Mouse (Mus musculus) midbrain, embryonic 13.5 days (tissue): ENCODE results near the gene Cryab. TPM values are rescaled to one million over a fixed set of nuclear protein-coding genes. Genes with fewer than 3 reads are reported as not detected.

Source experiments
- ATAC-seq: fragments of 200-750 bp; cut with Nextera tagmentation; 2 replicates; pipeline ENCODE4 v1.8.0; 2017; ENCODE audit warnings: mild to moderate bottlenecking, moderate TSS enrichment, moderate library complexity
- H3K27ac ChIP-seq: fragments of 300-500 bp; sonication (generic); 2 replicates; pipeline ENCODE4 v1.5.1; 2015; ENCODE audit warnings: inconsistent platforms, mild to moderate bottlenecking, moderate library complexity
- H3K27me3 ChIP-seq: fragments of 300-500 bp; sonication (generic); 2 replicates; pipeline ENCODE4 v1.6.1; 2015; ENCODE audit warnings: mild to moderate bottlenecking, inconsistent platforms
- H3K36me3 ChIP-seq: fragments of 300-500 bp; sonication (generic); 2 replicates; pipeline ENCODE4 v1.6.1; 2015; ENCODE audit warnings: mild to moderate bottlenecking, inconsistent platforms
- H3K4me1 ChIP-seq: fragments of 300-500 bp; sonication (generic); replicated peaks from 2 replicates; pipeline ENCODE4 v1.6.1; 2015; ENCODE audit warnings: inconsistent platforms
- H3K4me2 ChIP-seq: fragments of 300-500 bp; sonication (generic); replicated peaks from 2 replicates; pipeline ENCODE4 v1.6.1; 2015; ENCODE audit warnings: moderate library complexity, mild to moderate bottlenecking, inconsistent platforms
- H3K4me3 ChIP-seq: fragments of 300-500 bp; sonication (generic); replicated peaks from 2 replicates; pipeline ENCODE4 v1.5.1; 2015; ENCODE audit warnings: mild to moderate bottlenecking, inconsistent platforms
- H3K9ac ChIP-seq: fragments of 300-500 bp; sonication (generic); replicated peaks from 2 replicates; pipeline ENCODE4 v1.6.1; 2015; ENCODE audit warnings: mild to moderate bottlenecking, inconsistent platforms
- H3K9me3 ChIP-seq: fragments of 300-500 bp; sonication (generic); 2 replicates; pipeline ENCODE4 v1.6.1; 2016; ENCODE audit warnings: mild to moderate bottlenecking, inconsistent platforms
- WGBS: fragments of 180-500 bp; shearing (Covaris S2); methylation state at CpG from one replicate; pipeline ENCODE4 v1.1.7; 2015; 5-methylcytosine and 5-hydroxymethylcytosine counted together
- polyA plus RNA-seq: library from polyadenylated mRNA; unstranded; fragments of >200 nt; fragmentation: Nextera tagmentation; extraction: Ambion mirVana; gene quantifications from 2 replicates; pipeline ENCODE4 v1.2.1, GENCODE M21; 2015

Cryab gene
- polyA plus RNA-seq, 1 experiment from 2014 or later: 3.5 TPM

DNA sequence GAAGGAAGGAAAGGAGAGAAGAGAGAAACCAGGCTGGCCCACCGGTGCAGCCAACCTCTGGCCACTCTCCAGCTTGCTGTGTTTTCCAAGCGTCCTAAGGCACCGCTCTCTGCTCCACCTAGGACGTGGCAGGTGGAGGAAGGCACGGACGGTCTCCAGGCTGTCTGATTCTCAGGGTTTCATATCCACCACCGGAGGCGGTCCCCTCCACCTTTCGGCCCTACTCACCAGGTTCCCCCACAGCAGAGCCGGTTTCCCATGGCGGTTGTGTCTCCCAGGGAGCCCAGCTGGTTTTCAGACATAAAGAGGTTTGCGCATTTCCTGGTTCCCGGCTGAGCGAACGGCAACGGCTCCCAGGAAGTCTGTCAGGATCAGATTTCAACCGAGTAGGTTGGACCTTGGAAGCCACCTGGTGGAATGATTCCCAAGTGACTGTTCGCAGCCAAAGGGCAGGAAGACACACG is 4.9 kb upstream of the Cryab start, which contains the start of gene 2310030G06Rik:
2310030G06Rik (minus strand) TSS at position 323 of the 464 bp plus-strand sequence.
- H3K9ac ChIP-seq: peak within 1 kb of the TSS; percentile 30; the same call in 1 of the 2 replicates
- H3K4me2 ChIP-seq: peak within 1 kb of the TSS; percentile 57
- peaks cover 13% of the 10 kb centered on the region; the same call in 1 of the 2 replicates for H3K27me3 ChIP-seq
- H3K4me3 ChIP-seq: peak within 1 kb of the TSS; percentile 37
- H3K36me3 ChIP-seq: no peaks in the 10 kb centered on the region
- no peak within 1 kb of the TSS for H3K27ac ChIP-seq
- WGBS: 2% methylated on average over 19 of the region's 19 CpGs
- no peaks in the 10 kb centered on the region for H3K9me3 ChIP-seq
- no peak for ATAC-seq
- H3K4me1 ChIP-seq: peaks cover 9% of the 10 kb centered on the region; the same call in 1 of the 2 replicates

DNA sequence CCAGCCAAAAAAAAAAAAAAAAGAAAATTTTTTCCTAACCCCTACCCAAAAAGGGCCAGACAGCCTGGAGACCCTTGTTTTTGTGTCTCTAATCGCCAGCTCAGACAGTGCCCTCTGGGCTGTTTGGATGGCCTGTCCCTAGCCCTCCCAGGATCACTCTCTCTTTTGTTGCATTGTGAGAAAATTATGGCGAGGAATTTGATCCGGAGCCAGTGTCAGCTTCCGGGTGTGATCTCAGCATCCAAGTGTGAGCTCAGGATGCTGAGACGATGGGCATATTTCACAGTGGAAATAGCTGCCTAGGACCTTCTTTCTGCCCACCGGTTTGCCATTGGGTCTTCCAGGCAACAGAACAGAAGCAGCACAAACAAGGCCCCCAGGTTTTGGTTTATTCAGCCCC is 419 bp upstream of the Cryab start:
- H3K4me2 ChIP-seq: no peak overlapping the region
- H3K9me3 ChIP-seq: no peaks in the 10 kb centered on the region
- no peak for ATAC-seq
- H3K9ac ChIP-seq: no peak overlapping the region
- no peak overlapping the region for H3K27ac ChIP-seq
- H3K4me1 ChIP-seq: peaks cover 9% of the 10 kb centered on the region; the same call in 1 of the 2 replicates
- peaks cover 13% of the 10 kb centered on the region; the same call in 1 of the 2 replicates for H3K27me3 ChIP-seq
- H3K4me3 ChIP-seq: no peak overlapping the region
- no peaks in the 10 kb centered on the region for H3K36me3 ChIP-seq
- 75% methylated on average over 6 of the region's 6 CpGs for WGBS

DNA sequence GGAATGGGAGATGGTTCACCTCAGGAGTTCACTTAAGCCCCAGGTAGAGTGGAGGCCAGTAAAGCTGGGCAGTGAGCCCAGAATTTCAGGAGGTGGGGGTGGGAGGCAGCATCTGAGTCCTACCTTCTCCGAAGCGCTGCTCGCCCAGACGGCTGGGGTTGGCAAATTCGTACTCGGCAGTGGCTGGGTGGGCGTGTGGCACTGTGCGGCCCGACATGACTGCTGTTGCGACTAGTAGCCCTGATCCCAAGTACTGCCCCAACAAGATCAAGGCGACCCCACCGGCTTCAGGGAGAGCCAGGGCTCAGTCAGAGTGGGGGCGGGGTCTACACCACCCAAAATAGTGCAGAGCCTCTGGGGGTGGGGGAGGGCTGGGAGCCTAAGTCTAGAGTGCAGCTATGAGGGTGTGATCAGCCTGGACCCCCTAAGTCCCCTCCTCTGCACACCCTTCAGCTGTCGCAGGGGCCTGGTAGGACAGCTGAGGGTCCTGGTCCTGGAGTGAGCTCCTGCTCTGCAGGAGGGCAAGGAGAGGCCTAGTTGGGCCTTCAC is 1.0 kb downstream of the Cryab start, which contains the start of gene Hspb2:
Hspb2 (minus strand) TSS at position 301 of the 549 bp plus-strand sequence.
- no peaks in the 10 kb centered on the region for H3K36me3 ChIP-seq
- no peak for ATAC-seq
- H3K4me1 ChIP-seq: no peaks in the 10 kb centered on the region
- no peaks in the 10 kb centered on the region for H3K9me3 ChIP-seq
- no peak within 1 kb of the TSS for H3K4me2 ChIP-seq
- H3K27ac ChIP-seq: no peak within 1 kb of the TSS
- H3K27me3 ChIP-seq: 0 out of 2 replicates have a peak, but pooled peaks cover 4% of the 10 kb centered on the region
- H3K4me3 ChIP-seq: no peak within 1 kb of the TSS
- H3K9ac ChIP-seq: no peak within 1 kb of the TSS
- WGBS: 69% methylated on average over 14 of the region's 14 CpGs

DNA sequence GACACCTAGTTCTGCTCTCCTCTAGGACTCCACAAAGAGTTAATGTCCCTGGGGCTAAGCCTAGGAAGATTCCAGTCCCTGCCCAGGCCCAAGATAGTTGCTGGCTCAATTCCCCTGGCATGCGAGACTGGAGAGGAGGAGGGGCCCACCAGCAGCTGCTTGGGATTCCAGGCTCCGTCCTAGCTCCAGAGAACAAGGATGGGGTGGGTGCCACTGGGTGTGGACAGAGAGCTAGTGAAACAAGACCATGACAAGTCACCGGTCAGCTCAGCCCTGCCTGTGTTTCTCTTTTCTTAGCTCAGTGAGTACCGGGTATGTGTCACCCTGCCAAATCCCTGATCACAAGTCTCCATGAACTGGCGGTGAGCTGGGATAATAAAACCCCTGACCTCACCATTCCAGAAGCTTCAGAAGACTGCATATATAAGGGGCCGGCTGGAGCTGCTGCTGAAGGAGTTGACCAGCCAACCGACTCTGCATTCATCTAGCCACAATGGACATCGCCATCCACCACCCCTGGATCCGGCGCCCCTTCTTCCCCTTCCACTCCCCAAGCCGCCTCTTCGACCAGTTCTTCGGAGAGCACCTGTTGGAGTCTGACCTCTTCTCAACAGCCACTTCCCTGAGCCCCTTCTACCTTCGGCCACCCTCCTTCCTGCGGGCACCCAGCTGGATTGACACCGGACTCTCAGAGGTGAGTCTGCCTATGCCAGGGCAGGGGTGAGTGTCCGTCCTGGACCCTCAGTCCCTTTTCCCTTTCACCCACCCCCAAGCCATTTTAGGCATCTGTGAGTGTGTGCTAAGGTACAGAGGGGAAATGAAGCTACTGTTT is 1.9 kb downstream of the Cryab start:
- Histone ChIP-seq H3K9ac (no peak overlapping the region), H3K27me3 (no peaks in the 10 kb centered on the region)

DNA sequence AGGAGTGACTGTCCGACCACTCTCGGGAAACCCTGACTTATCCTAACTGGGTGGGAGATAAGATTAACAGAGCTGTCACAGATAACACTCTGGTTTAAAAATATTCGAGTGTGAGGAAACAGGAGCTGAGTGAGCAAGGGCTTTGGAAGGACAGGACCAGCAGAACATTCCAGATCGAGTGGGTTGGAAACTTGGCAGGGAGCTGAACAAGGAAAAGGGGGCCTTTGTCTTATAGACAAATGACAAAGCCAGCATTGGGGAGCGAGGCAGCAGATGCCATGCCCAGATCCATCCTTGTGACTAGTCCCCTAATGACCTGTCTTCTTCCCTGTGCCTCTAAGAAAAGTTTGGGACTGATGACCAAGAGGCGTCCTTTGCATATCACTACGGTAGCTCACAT is 2.8 kb downstream of the Cryab start:
- Histone ChIP-seq H3K9me3 (no peaks in the 10 kb centered on the region), H3K4me2 (no peak overlapping the region), H3K4me3 (no peak overlapping the region), H3K27ac (no peak overlapping the region), H3K9ac (no peak overlapping the region), H3K27me3 (no peaks in the 10 kb centered on the region), H3K36me3 (no peaks in the 10 kb centered on the region), H3K4me1 (no peaks in the 10 kb centered on the region)
- 78% methylated on average over 7 of the region's 7 CpGs for WGBS
- ATAC-seq: no peak

More for the DNA sequence above, 1.9 kb downstream of the Cryab start:
- no peaks in the 10 kb centered on the region for H3K36me3 ChIP-seq
- no peak overlapping the region for H3K4me3 ChIP-seq
- H3K27ac ChIP-seq: no peak overlapping the region
- 70% methylated on average over 17 of the region's 17 CpGs for WGBS
- H3K4me1 ChIP-seq: no peaks in the 10 kb centered on the region
- H3K4me2 ChIP-seq: no peak overlapping the region
- ATAC-seq: no peak
- no peaks in the 10 kb centered on the region for H3K9me3 ChIP-seq

DNA sequence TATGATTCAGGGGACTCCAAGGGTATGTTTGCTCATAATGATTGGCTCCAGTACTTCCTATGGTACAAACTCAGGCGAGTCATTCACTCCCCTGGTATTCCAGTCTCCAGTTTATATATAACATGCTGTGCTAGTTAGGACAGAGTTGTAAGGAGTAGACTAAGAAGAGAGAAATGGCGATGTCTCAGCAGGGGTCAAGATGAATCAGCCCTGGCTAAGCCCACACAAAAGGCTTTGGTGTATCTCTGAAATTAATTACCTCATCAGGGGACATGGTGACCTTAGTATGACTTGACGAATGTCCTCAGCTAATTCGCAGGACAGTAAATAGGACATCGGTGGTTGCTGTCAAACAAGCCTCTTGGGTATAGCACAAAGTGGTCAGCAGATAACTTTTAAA is 5.6 kb downstream of the Cryab start:
- no peaks in the 10 kb centered on the region for H3K4me1 ChIP-seq
- no peak overlapping the region for H3K4me2 ChIP-seq
- H3K4me3 ChIP-seq: no peak overlapping the region
- WGBS: 54% methylated on average over 5 of the region's 5 CpGs
- H3K27ac ChIP-seq: no peak overlapping the region
- no peaks in the 10 kb centered on the region for H3K9me3 ChIP-seq
- no peak overlapping the region for H3K9ac ChIP-seq
- no peak for ATAC-seq
- no peaks in the 10 kb centered on the region for H3K27me3 ChIP-seq
- no peaks in the 10 kb centered on the region for H3K36me3 ChIP-seq

DNA sequence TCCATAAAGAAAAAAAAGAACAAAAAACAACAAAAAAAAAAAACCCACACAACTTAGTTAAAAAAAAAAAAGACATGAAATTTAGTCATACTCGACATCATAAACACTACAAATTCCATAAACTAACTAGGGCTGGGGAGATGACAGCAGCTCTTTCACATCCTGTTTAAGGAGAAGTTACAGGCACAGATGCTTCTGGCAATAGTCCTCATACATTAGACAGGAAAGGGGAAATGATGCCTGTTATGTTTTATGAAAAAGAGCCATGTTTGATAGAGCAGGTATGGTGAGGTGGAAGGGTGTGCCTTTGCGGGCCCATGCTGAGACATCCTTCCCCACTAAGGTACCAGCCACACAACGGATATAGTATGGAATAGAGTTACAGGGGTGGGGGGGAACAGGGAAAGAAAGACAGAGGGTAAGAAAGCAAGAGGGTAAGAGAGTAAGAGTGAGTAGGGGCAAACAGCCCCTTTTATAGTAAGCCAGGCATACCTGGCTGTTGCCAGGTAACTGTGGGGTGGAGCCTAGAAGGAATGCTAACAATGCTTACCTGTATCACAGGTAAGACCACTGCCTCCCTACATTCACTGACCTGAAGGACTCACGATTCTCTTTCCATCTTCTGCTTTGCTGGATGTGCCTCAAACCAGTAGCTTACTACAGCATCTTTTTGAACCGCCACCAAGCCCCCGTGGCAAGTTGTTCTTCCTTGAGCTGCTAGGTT is 10.6 kb downstream of the Cryab start:
- Histone ChIP-seq H3K27me3 (no peaks in the 10 kb centered on the region), H3K9me3 (no peaks in the 10 kb centered on the region), H3K4me3 (no peak overlapping the region), H3K4me1 (no peaks in the 10 kb centered on the region), H3K36me3 (0 out of 2 replicates have a peak, but pooled peaks cover 2% of the 10 kb centered on the region), H3K4me2 (no peak overlapping the region), H3K27ac (no peak overlapping the region), H3K9ac (no peak overlapping the region)
- ATAC-seq: no peak
- 71% methylated on average over 6 of the region's 6 CpGs for WGBS

DNA sequence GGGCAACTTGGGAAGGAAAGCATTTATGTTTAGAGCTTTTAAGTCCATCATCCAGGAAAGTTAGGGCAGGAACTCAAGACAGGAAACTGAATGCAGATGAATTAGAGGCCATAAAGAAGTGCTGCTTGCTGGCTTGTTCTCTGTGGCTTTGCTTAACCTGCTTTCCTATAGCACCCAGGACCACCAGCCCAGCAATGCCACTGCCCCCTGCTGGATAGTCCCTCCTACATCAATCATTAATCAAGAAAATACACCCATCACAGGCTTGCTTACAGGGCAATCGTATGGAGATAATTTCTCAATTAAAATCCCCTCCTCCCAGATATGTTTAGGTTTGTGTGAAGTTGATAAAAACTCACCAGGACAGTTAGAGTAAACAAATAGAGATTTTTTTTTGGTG is 12.2 kb downstream of the Cryab start:
- no peaks in the 10 kb centered on the region for H3K27me3 ChIP-seq
- no peak overlapping the region for H3K4me2 ChIP-seq
- no peaks in the 10 kb centered on the region for H3K9me3 ChIP-seq
- 74% methylated on average over 1 of the region's 1 CpGs for WGBS
- no peak overlapping the region for H3K9ac ChIP-seq
- no peak overlapping the region for H3K27ac ChIP-seq
- no peak for ATAC-seq
- no peak overlapping the region for H3K4me3 ChIP-seq
- H3K36me3 ChIP-seq: 0 out of 2 replicates have a peak, but pooled peaks cover 2% of the 10 kb centered on the region
- H3K4me1 ChIP-seq: peaks cover 8% of the 10 kb centered on the region

DNA sequence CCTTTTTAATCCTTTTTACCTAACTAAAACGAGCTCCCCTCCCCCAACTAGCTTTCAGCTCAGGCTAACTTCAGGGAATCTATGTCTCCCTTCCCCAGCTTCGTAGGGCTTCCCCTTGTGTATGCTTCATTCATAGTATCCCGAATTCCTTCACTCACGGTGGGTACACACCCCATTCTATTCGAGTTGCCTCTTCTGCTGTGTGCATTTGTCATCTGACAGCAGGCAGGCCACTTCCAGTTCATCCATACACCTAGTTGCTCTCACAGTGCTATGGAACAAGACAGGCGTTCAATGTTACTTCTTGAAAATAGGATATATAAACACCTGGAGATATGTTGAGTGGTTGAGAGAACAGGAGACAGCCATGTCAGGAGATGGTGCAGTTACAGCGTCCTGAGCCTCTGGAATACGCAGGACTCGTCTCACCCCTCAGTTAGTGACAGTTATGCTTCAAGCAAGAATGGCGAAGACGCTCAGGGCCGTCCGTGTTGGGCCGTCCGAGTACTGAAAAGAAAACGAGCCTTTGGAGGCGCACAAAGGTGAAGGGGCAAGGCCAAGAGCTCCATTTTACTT is 16.5 kb downstream of the Cryab start:
- H3K4me3 ChIP-seq: peak overlapping the region; percentile 72
- no peaks in the 10 kb centered on the region for H3K27me3 ChIP-seq
- H3K9me3 ChIP-seq: no peaks in the 10 kb centered on the region
- WGBS: 6% methylated on average over 17 of the region's 17 CpGs
- peak overlapping the region; percentile 84 for H3K27ac ChIP-seq
- ATAC-seq: no peak; the same call in none of the 2 replicates
- peaks cover 23% of the 10 kb centered on the region for H3K4me1 ChIP-seq
- peaks cover 11% of the 10 kb centered on the region for H3K36me3 ChIP-seq
- H3K9ac ChIP-seq: peak overlapping the region; percentile 76
- peak overlapping the region; percentile 85 for H3K4me2 ChIP-seq

DNA sequence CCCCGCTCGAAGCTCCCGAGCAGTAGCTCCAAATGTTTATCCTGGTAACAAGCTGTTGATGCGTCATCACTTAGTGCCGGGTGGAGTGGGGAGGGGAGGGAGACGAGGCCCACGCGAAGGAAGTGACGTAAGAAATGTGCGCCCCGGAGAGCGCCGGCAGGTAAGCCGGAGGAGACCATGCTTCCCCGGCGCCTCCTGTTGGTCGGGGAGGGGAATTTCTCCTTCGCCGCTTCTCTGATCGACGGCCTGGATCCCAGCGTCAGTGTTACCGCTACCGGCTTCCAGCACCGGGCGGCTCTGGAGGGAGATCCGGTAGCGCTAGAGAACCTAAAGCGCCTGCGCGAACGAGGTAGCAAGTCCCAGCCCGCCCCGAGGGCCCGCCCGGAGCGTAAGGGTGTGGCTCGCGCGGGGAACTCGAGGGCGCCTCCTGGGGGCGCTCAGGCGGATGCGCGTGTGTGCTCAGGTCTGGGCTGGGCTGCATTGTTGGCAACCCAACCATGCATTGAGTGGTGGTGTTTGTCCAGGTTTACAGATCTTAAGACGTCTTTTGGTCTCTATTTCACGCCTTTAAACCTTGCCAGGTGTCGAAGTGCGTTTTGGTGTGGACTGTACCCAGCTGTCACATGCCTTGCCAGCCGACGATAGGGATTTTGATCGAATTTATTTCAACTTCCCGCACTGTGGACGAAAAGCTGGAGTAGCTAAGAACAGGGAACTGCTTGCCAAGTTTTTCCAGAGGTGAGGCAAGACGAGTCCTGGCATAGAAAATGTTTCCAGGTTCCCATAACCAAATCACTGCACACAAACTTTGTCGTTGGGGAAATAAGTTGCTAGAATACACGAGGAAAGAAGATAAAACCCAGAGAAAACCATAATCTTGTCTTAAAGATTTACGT is 17.2 kb downstream of the Cryab start, which contains the start of gene Fdxacb1:
Fdxacb1 (plus strand) TSS at position 130 of the 896 bp plus-strand sequence.
- H3K4me2 ChIP-seq: peak within 1 kb of the TSS; percentile 85
- H3K27me3 ChIP-seq: no peaks in the 10 kb centered on the region
- H3K9ac ChIP-seq: peak within 1 kb of the TSS; percentile 76
- H3K4me1 ChIP-seq: peaks cover 23% of the 10 kb centered on the region
- H3K4me3 ChIP-seq: peak within 1 kb of the TSS; percentile 72
- peak within 1 kb of the TSS; percentile 84 for H3K27ac ChIP-seq
- peaks cover 11% of the 10 kb centered on the region for H3K36me3 ChIP-seq
- 5% methylated on average over 59 of the region's 59 CpGs for whole genome bisulfite sequencing
- peak; percentile 96 for ATAC-seq
- H3K9me3 ChIP-seq: no peaks in the 10 kb centered on the region

DNA sequence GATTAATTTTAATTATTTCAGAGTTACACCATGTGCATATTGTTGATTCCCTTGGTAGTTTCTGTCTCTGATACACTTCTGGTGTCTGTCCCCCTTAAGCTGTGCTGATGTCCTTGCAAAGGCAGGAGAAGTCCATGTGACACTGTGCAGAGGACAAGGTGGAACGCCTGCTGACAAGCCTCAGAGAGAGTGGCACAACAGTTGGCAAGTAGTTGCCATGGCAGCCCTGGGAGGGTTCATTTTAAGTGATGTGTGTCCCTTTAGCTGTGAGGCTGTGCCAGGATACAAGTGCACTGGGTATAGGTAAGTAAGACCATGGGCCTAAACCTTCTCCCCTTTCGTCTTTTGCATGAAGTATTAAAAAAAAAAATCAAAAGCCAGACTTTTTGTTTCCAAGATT is 18.9 kb downstream of the Cryab start:
- peaks cover 33% of the 10 kb centered on the region for H3K4me1 ChIP-seq
- H3K4me2 ChIP-seq: no peak overlapping the region
- WGBS: 80% methylated on average over 2 of the region's 2 CpGs
- ATAC-seq: no peak
- H3K27ac ChIP-seq: no peak overlapping the region
- no peaks in the 10 kb centered on the region for H3K27me3 ChIP-seq
- no peaks in the 10 kb centered on the region for H3K9me3 ChIP-seq
- H3K4me3 ChIP-seq: no peak overlapping the region
- no peak overlapping the region for H3K9ac ChIP-seq
- peaks cover 10% of the 10 kb centered on the region for H3K36me3 ChIP-seq
